Mouse (Mus musculus) midbrain, embryonic 12.5 days (tissue): ENCODE measurements around the gene Dnajc9. TPM values are rescaled to one million over a fixed set of nuclear protein-coding genes. Genes with fewer than 3 reads are reported as not detected.

Experiments used
- ATAC-seq: fragments of 200-750 bp; cut with Nextera tagmentation; 2 replicates; pipeline ENCODE4 v1.8.0; 2017; ENCODE audit warnings: low read depth, moderate TSS enrichment, moderate library complexity; ENCODE audit not compliant: low FRiP score
- H3K27ac ChIP-seq: fragments of 300-500 bp; sonication (generic); replicated peaks from 2 replicates; pipeline ENCODE4 v1.5.1; 2016; ENCODE audit warnings: mild to moderate bottlenecking
- H3K27me3 ChIP-seq: fragments of 300-500 bp; sonication (generic); 2 replicates; pipeline ENCODE4 v1.6.1; 2016; ENCODE audit warnings: mild to moderate bottlenecking
- H3K36me3 ChIP-seq: fragments of 300-500 bp; sonication (generic); 2 replicates; pipeline ENCODE4 v1.6.1; 2016
- H3K4me1 ChIP-seq: fragments of 300-500 bp; sonication (generic); 2 replicates; pipeline ENCODE4 v1.6.1; 2016
- H3K4me2 ChIP-seq: fragments of 300-500 bp; sonication (generic); replicated peaks from 2 replicates; pipeline ENCODE4 v1.6.1; 2016; ENCODE audit warnings: mild to moderate bottlenecking, moderate library complexity
- H3K4me3 ChIP-seq: fragments of 300-500 bp; sonication (generic); 2 replicates; pipeline ENCODE4 v1.5.1; 2016; ENCODE audit warnings: mild to moderate bottlenecking
- H3K9ac ChIP-seq: fragments of 300-500 bp; sonication (generic); replicated peaks from 2 replicates; pipeline ENCODE4 v1.6.1; 2016; ENCODE audit warnings: mild to moderate bottlenecking, moderate library complexity
- H3K9me3 ChIP-seq: fragments of 300-500 bp; sonication (generic); 2 replicates; pipeline ENCODE4 v1.6.1; 2016; ENCODE audit warnings: mild to moderate bottlenecking
- WGBS: fragments of 180-500 bp; shearing (Covaris S2); methylation state at CpG from one replicate; pipeline ENCODE4 v1.1.7; 2016; 5-methylcytosine and 5-hydroxymethylcytosine counted together
- polyA plus RNA-seq: library from polyadenylated mRNA; unstranded; fragments of >200 nt; fragmentation: Nextera tagmentation; extraction: Ambion mirVana; gene quantifications from 2 replicates; pipeline ENCODE4 v1.2.1, GENCODE M21; 2016

Dnajc9 gene
- polyA plus RNA-seq: 221 and 224 TPM in 2 replicates

DNA sequence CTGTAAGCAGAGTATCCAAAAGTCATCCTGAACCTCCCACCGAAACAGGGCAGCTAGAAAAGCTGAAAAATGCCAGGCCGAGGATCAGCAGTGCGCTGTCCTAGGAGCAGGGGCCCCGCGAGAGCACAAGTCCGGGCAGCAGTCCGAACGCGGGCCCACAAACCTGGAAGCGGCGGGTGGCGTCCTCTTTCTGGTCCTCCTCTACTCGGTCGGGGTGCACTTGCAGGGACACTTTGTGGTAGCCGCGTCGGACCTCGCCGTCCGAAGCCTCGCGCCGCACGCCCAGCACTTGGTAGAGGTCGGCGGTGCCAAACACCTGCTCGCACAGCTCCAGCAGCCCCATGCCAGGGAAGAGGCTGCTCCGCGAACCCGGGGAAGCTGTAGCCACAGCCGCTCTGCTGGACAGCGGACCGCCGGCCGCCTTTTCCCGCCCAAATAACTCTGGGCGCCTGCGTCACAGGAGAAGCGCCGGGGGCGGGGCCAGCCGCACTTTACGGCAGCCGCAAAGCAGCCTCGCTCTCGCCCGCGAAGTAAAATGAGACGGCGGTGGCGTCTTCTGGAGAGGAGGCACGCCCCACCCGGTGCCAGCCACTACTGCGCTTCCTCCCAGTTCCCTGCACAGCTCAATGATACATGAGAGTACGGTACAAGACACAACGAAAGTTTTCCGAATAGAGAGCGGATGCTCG lies at the start of gene Dnajc9:
Gene Dnajc9, minus strand, starts transcription at position 470 of the 689 bp plus-strand sequence.
- under 1% methylated on average over 59 of the region's 59 CpGs for WGBS
- ATAC-seq: peak; percentile 75
- H3K4me3 ChIP-seq: peak within 1 kb of the TSS; percentile 79
- H3K4me2 ChIP-seq: peak within 1 kb of the TSS; percentile 80
- H3K27ac ChIP-seq: peak within 1 kb of the TSS; percentile 62
- peaks cover 42% of the 10 kb centered on the region for H3K4me1 ChIP-seq
- no peaks in the 10 kb centered on the region for H3K9me3 ChIP-seq
- H3K36me3 ChIP-seq: peaks cover 45% of the 10 kb centered on the region
- no peaks in the 10 kb centered on the region for H3K27me3 ChIP-seq
- H3K9ac ChIP-seq: peak within 1 kb of the TSS; percentile 75

DNA sequence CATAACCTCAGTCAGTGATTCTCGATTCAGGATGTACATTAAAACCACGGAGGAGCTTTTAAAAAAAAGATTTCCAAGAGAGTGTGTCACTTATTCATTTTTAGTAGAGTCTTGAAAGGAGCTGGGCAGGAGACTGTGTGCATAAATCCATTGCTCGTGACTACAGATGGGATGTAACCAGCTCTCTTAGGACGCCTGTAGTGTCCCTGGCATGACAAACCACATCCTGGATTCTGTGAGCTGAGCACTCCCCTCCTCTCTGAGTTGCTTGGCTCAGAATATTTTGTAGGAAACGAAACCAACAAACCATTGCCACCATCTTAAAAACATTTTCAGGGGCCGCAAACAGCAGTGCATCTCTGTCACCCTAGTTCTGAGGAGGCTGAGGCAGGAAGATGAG lies 48.3 kb upstream of the Dnajc9 start:
- Histone ChIP-seq H3K9ac (no peak overlapping the region), H3K27me3 (no peaks in the 10 kb centered on the region), H3K27ac (no peak overlapping the region), H3K4me2 (no peak overlapping the region), H3K36me3 (no peaks in the 10 kb centered on the region), H3K9me3 (no peaks in the 10 kb centered on the region), H3K4me1 (no peaks in the 10 kb centered on the region), H3K4me3 (no peak overlapping the region)
- ATAC-seq: no peak
- 82% methylated on average over 6 of the region's 6 CpGs for WGBS

GRCm38 (mm10) chr14:20432420-20432819 lies 43.7 kb upstream of the Dnajc9 start:
- WGBS: 83% methylated on average over 4 of the region's 4 CpGs
- no peak for ATAC-seq
- H3K9me3 ChIP-seq: no peaks in the 10 kb centered on the region

GRCm38 (mm10) chr14:20431726-20432125 lies 43.0 kb upstream of the Dnajc9 start:
- Histone ChIP-seq H3K4me1 (no peaks in the 10 kb centered on the region), H3K4me3 (no peak overlapping the region), H3K27me3 (no peaks in the 10 kb centered on the region), H3K27ac (no peak overlapping the region), H3K9me3 (no peaks in the 10 kb centered on the region), H3K9ac (no peak overlapping the region), H3K4me2 (no peak overlapping the region), H3K36me3 (no peaks in the 10 kb centered on the region)
- 85% methylated on average over 6 of the region's 6 CpGs for WGBS
- ATAC-seq: no peak

More at GRCm38 (mm10) chr14:20432420-20432819, 43.7 kb upstream of the Dnajc9 start:
- no peaks in the 10 kb centered on the region for H3K36me3 ChIP-seq
- H3K4me2 ChIP-seq: no peak overlapping the region
- no peak overlapping the region for H3K27ac ChIP-seq
- H3K9ac ChIP-seq: no peak overlapping the region
- H3K4me1 ChIP-seq: no peaks in the 10 kb centered on the region
- H3K27me3 ChIP-seq: no peaks in the 10 kb centered on the region
- no peak overlapping the region for H3K4me3 ChIP-seq

DNA sequence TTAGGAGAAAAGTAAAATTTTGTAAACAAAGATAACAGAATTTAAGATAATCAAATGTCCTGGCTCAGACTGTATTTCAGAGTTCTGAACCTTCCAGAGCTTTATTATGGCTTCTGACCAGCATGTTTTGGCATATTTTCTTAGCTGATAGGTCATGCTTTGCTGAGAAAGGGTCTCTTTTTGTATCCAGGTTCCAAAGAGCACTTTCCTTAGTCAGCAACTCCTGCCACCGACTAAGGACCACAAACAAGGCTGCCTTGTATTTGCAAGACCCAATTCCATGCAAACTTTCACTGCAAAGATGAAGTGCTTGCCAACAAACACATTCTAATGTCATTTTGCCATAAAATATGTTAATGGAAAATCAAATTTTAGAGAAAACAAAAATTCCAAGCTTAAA lies 41.1 kb upstream of the Dnajc9 start:
- Histone ChIP-seq H3K4me2 (no peak overlapping the region), H3K9ac (no peak overlapping the region), H3K36me3 (no peaks in the 10 kb centered on the region), H3K27me3 (no peaks in the 10 kb centered on the region), H3K9me3 (no peaks in the 10 kb centered on the region), H3K4me3 (no peak overlapping the region), H3K4me1 (peaks cover 3% of the 10 kb centered on the region; the same call in 1 of the 2 replicates), H3K27ac (no peak overlapping the region)
- no peak for ATAC-seq
- 72% methylated on average over 1 of the region's 1 CpGs for WGBS

DNA sequence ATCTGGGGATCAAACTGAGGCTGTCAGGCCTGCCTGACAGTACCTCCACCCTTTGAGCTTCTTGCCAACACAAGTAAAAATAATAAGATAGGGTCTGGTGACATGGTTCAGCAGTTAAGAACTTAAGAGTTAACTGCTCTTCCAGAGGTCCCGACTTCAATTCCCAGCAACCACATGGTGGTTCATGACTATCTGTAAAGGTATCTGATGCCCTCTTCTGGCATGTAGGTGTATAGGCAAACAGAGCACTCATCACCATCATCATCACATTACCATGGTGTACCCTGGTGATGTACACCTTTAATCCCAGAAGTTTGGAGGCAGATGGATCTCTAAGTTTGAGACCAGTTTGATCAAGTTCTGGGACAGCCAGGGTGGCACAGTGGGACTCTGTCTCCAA lies 39.9 kb upstream of the Dnajc9 start:
- 30% methylated on average over 1 of the region's 1 CpGs for WGBS
- no peak for ATAC-seq
- Histone ChIP-seq H3K4me3 (no peak overlapping the region), H3K4me2 (no peak overlapping the region), H3K27ac (no peak overlapping the region), H3K4me1 (peaks cover 3% of the 10 kb centered on the region; the same call in 1 of the 2 replicates), H3K36me3 (no peaks in the 10 kb centered on the region), H3K9me3 (no peaks in the 10 kb centered on the region), H3K9ac (no peak overlapping the region), H3K27me3 (no peaks in the 10 kb centered on the region)

GRCm38 (mm10) chr14:20423046-20423445 lies 34.3 kb upstream of the Dnajc9 start:
- Histone ChIP-seq H3K36me3 (no peaks in the 10 kb centered on the region), H3K27me3 (no peaks in the 10 kb centered on the region), H3K4me2 (no peak overlapping the region), H3K9ac (no peak overlapping the region), H3K27ac (no peak overlapping the region), H3K9me3 (no peaks in the 10 kb centered on the region), H3K4me3 (no peak overlapping the region), H3K4me1 (peaks cover 3% of the 10 kb centered on the region; the same call in 1 of the 2 replicates)
- no peak for ATAC-seq
- 91% methylated on average over 6 of the region's 6 CpGs for WGBS

DNA sequence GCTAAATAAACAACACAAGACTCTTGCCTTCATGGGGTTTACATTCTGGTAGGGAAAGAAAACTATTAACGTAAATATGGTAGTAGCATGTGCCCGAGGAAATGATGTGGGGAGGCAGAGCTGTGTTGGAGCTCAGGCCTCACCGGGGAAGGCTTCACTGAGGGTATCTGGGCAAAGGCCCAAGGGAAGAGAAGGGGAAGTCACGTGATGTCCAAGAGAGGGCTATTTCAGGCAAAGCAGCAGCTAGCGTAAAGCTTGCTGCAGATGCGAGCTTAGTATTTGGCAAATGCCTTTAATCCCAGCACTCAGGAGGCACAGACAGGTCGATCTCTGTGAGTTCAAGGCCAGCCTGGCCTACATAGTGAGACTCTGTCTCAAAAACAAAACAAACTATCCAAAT lies 33.5 kb upstream of the Dnajc9 start:
- no peak for ATAC-seq
- WGBS: 77% methylated on average over 7 of the region's 7 CpGs
- Histone ChIP-seq H3K4me3 (no peak overlapping the region), H3K27me3 (no peaks in the 10 kb centered on the region), H3K9me3 (no peaks in the 10 kb centered on the region), H3K4me2 (no peak overlapping the region), H3K9ac (no peak overlapping the region), H3K27ac (no peak overlapping the region), H3K4me1 (peaks cover 3% of the 10 kb centered on the region; the same call in 1 of the 2 replicates), H3K36me3 (no peaks in the 10 kb centered on the region)

GRCm38 (mm10) chr14:20400071-20400470 lies 11.4 kb upstream of the Dnajc9 start:
- Histone ChIP-seq H3K9me3 (no peaks in the 10 kb centered on the region), H3K4me3 (no peak overlapping the region), H3K36me3 (no peaks in the 10 kb centered on the region), H3K4me2 (no peak overlapping the region), H3K4me1 (no peaks in the 10 kb centered on the region), H3K9ac (no peak overlapping the region), H3K27me3 (no peaks in the 10 kb centered on the region), H3K27ac (no peak overlapping the region)
- WGBS: 65% methylated on average over 1 of the region's 1 CpGs
- ATAC-seq: no peak

DNA sequence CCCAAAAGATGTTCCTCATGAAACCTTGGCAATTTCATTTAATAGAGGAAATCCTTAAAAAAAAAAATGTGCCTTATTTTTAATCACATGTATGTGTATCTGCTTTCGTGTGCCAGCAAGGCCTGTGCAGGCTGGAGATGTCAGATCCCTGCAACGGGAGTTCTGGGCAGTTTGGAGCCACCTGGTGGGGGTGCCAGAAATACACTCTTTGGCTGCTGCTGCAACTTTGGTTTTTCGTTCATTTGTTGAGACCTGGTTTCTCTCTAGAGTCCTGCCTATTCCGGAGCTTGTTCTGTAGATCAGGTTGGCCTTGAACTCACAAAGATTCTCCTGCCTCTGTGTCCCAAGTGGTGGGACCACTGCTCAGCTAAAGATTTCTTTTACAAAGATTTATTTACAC lies 10.2 kb upstream of the Dnajc9 start:
- Histone ChIP-seq H3K36me3 (no peaks in the 10 kb centered on the region), H3K4me1 (peaks cover 7% of the 10 kb centered on the region), H3K27me3 (no peaks in the 10 kb centered on the region), H3K4me3 (no peak overlapping the region), H3K9ac (no peak overlapping the region), H3K4me2 (no peak overlapping the region), H3K27ac (no peak overlapping the region), H3K9me3 (no peaks in the 10 kb centered on the region)
- no peak for ATAC-seq
- WGBS: 52% methylated on average over 4 of the region's 4 CpGs

DNA sequence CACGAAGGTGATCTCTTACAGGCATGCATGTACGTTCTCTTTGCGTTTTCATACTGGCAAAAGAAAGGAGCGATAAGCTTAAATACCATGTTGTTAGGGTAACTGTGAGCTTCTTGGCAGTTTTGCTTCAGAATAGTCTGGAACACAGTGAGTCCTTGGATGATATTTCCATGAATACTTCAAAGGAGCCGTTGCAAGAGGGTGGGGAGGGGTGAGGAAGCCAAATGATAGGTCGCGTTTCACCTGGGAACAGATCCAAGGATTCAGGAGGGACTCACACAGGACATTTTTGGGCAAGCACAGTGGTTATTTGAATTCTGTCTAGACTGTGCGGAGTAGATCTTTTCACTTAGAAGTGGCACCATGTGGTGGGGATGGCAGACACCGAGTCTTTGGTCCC lies 8.5 kb upstream of the Dnajc9 start:
- no peak overlapping the region for H3K4me2 ChIP-seq
- H3K27ac ChIP-seq: no peak overlapping the region
- peaks cover 13% of the 10 kb centered on the region for H3K4me1 ChIP-seq
- no peak overlapping the region for H3K4me3 ChIP-seq
- no peaks in the 10 kb centered on the region for H3K36me3 ChIP-seq
- H3K9ac ChIP-seq: no peak overlapping the region
- no peak for ATAC-seq
- no peaks in the 10 kb centered on the region for H3K9me3 ChIP-seq
- H3K27me3 ChIP-seq: no peaks in the 10 kb centered on the region
- WGBS: 86% methylated on average over 9 of the region's 9 CpGs

DNA sequence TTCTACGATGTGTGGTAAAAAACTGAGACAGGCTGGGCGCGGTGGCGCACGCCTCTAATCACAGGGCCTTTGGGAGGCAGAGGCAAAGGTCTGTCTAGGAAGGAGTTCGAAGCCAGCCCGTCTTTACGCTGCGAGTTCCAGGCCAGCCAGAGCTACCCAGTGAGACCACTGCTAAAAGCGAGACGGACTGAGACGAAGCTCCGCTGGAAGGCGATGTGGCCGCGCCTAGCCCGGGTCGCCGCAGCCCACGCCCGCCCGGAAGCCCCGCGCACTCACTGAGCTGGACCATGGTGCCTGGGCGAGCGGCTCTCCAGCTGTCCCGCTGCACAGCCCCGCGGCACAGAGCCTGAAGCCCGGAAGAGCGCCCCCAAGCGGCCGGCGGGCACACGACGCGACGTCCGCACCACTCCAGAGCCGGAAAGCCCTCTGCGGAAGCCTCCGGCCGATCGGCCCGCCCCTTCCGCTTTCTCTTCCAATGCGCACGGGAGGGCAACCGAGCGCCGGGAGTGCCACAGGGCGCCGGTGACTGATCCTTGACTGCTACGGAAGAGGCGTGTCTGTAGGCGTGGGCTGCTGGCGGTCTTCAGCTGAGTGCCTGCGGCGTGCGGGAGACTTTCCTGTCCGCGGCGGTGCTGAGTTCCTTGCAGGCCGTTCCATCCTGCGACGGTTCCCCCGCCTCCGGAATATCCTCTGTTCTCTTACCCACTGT lies 4.6 kb upstream of the Dnajc9 start, which contains the start of gene Mrps16:
Gene Mrps16, minus strand, starts transcription at position 430 of the 709 bp plus-strand sequence.
- WGBS: under 1% methylated on average over 68 of the region's 68 CpGs
- Histone ChIP-seq H3K27ac (peak within 1 kb of the TSS; percentile 83), H3K9ac (peak within 1 kb of the TSS; percentile 83), H3K9me3 (no peaks in the 10 kb centered on the region), H3K4me2 (peak within 1 kb of the TSS; percentile 64), H3K4me3 (peak within 1 kb of the TSS; percentile 80), H3K4me1 (peaks cover 18% of the 10 kb centered on the region), H3K36me3 (peaks cover 11% of the 10 kb centered on the region), H3K27me3 (no peaks in the 10 kb centered on the region)
- ATAC-seq: peak; percentile 96
